Mouse (Mus musculus) olfactory bulb, adult 2 months (tissue): ENCODE data around the gene Rnf187.

Experiments used
- CTCF ChIP-seq: fragments of 200-500 bp; IDR thresholded peaks from 2 replicates; pipeline ENCODE4 v1.5.1; 2012; ENCODE audit warnings: low read depth, mild to moderate bottlenecking, low read length, moderate library complexity; ENCODE audit not compliant: insufficient read depth
- POLR2A ChIP-seq: fragments of 200-500 bp; IDR thresholded peaks from 2 replicates; pipeline ENCODE4 v1.6.1; 2012; ENCODE audit warnings: mild to moderate bottlenecking, low read depth, low read length, moderate library complexity; ENCODE audit not compliant: insufficient read depth

GRCm38 (mm10) chr11:58913776-58914175 is 24.9 kb downstream of the Rnf187 start:
- TF ChIP-seq POLR2A (no peak), CTCF (no peak)
